Mouse (Mus musculus): Measurements from ENCODE around the gene Gm9. TPM values are rescaled to one million over a fixed set of nuclear protein-coding genes. Genes with fewer than 3 reads are reported as not detected.
"Not testable (repeated sequence)": the region's sequence is repeated elsewhere in the genome, so short reads cannot be mapped to it uniquely, and the experiment has no call there.

The Gm9 gene
- polyA plus RNA-seq (2012; rRNA removed) = not detected in 2 replicates
- polyA plus RNA-seq (2014; fragmentation: Nextera tagmentation; extraction: Ambion mirVana) = not detected in 2 replicates

DNA sequence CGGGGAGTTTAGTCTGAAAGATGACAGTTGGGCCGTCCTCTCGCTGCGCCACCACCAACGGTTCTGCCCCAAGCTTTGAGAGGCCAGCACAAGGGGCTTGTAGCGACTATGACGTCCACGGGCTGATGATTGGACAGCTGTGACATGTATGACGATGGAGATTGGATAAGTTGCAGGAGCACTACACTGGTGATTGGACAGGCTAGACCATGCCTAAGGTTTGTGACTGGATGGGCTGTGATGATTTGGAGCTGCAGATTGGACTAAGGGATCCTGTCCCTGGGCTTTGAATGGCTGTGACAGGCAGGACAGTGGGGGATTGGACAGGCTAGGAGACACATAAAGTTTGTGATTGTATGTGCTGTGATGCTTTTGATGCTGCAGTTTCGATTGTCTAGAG is at the start of gene Gm9:
TSS of gene Gm9 (minus strand) at position 101 of the 400 bp plus-strand sequence.
- no peak for DNase-seq (ENCODE audit: low read depth in 3 of 3, low spot score in 3 of 3)
- no peak within 1 kb of the TSS for H3K9ac ChIP-seq (replicated peaks)
- no peak for TF ChIP-seq EP300 (IDR thresholded peaks at IDR 0.05; ENCODE audit: low read depth)
- no peak for TF ChIP-seq CTCF (IDR thresholded peaks at IDR 0.05; ENCODE audit: low read depth)
- H3K4me3 ChIP-seq (ENCODE audit: insufficient read depth in 1 of 2, low read depth in 2 of 2, low read length in 2 of 2) = no peak within 1 kb of the TSS
- 75% methylated on average over 10 of the region's 10 CpGs for WGBS (ENCODE audit: insufficient replicate concordance)
- no peak within 1 kb of the TSS for H3K4me2 ChIP-seq (ENCODE audit: low read depth)
- no peaks in the 10 kb centered on the region for H3K4me1 ChIP-seq (replicated peaks; ENCODE audit: control insufficient read depth in 2 of 2, insufficient read depth in 2 of 2, low read length in 1 of 2)
- no peaks in the 10 kb centered on the region for H3K9me3 ChIP-seq (ENCODE audit: control insufficient read depth, low read length)
- no peaks in the 10 kb centered on the region for H3K36me3 ChIP-seq (replicated peaks; ENCODE audit: control insufficient read depth, insufficient read depth, low read depth)
- ATAC-seq (ENCODE audit: insufficient read depth) = no peak
- no peak within 1 kb of the TSS for H3K27ac ChIP-seq
- H3K27me3 ChIP-seq (ENCODE audit: control insufficient read depth, insufficient read depth, low read length) = no peaks in the 10 kb centered on the region

DNA sequence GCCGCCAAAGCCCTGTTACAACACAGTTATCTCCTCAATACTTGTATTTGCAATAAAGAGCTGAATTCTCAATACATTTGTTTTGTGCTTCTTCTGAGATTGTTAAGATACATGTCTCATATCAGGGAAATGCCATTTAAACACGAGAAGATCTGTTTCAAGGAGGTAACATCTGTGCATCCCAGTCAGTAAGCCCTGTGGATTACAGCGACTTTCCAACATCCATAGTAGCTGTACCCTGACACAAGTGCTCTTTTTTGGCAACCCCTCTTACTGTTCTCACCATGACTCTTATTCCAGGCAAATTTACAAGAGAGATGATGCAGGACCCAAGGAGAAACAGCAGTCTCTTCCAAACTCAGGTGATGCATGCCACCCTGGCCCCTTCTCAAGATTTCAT is 38.8 kb upstream of the Gm9 start, which contains the start of gene Rhox3a:
TSS of gene Rhox3a (plus strand) at position 301 of the 400 bp plus-strand sequence.
- ATAC-seq (ENCODE audit: insufficient read depth); H3K9ac ChIP-seq (replicated peaks); H3K27ac ChIP-seq; H3K4me2 ChIP-seq (ENCODE audit: low read depth); H3K36me3 ChIP-seq (replicated peaks; ENCODE audit: control insufficient read depth, insufficient read depth, low read depth); H3K9me3 ChIP-seq (ENCODE audit: control insufficient read depth, low read length); H3K4me1 ChIP-seq (replicated peaks; ENCODE audit: control insufficient read depth in 2 of 2, insufficient read depth in 2 of 2, low read length in 1 of 2); H3K27me3 ChIP-seq (ENCODE audit: control insufficient read depth, insufficient read depth, low read length); DNase-seq (ENCODE audit: low read depth in 3 of 3, low spot score in 3 of 3); H3K4me3 ChIP-seq (ENCODE audit: insufficient read depth in 1 of 2, low read depth in 2 of 2, low read length in 2 of 2): not testable (repeated sequence)
- WGBS (ENCODE audit: insufficient replicate concordance) = 56% methylated on average over 1 of the region's 3 CpGs

DNA sequence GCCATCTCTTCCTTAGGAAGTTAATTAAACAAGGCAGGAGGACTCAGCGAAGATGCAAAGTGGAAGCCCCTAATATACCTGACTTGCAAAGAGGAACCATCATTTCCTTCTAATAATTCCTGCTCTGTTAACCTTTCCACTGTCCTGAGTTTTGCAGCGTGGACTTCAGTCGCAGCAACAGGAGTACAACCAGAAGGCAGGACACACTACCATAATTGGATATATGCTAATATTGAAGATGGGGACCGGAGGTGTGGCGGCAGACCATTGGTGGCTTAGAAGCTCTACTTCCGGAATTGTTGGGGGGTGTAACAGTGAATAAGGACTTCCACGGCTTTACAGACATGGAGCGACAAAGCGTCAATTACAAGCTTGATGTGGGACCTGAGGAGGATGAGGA is 33.8 kb upstream of the Gm9 start, which contains the start of gene Rhox2a:
TSS of gene Rhox2a (plus strand) at position 301 of the 400 bp plus-strand sequence.
- H3K9ac ChIP-seq (replicated peaks); H3K36me3 ChIP-seq (replicated peaks; ENCODE audit: control insufficient read depth, insufficient read depth, low read depth); H3K27ac ChIP-seq; H3K4me2 ChIP-seq (ENCODE audit: low read depth); H3K4me1 ChIP-seq (replicated peaks; ENCODE audit: control insufficient read depth in 2 of 2, insufficient read depth in 2 of 2, low read length in 1 of 2); H3K27me3 ChIP-seq (ENCODE audit: control insufficient read depth, insufficient read depth, low read length); H3K4me3 ChIP-seq (ENCODE audit: insufficient read depth in 1 of 2, low read depth in 2 of 2, low read length in 2 of 2); ATAC-seq (ENCODE audit: insufficient read depth); DNase-seq (ENCODE audit: low read depth in 3 of 3, low spot score in 3 of 3); H3K9me3 ChIP-seq (ENCODE audit: control insufficient read depth, low read length): not testable (repeated sequence)
- WGBS (ENCODE audit: insufficient replicate concordance) = no CpG with 5 or more reads among the region's 9 CpGs

DNA sequence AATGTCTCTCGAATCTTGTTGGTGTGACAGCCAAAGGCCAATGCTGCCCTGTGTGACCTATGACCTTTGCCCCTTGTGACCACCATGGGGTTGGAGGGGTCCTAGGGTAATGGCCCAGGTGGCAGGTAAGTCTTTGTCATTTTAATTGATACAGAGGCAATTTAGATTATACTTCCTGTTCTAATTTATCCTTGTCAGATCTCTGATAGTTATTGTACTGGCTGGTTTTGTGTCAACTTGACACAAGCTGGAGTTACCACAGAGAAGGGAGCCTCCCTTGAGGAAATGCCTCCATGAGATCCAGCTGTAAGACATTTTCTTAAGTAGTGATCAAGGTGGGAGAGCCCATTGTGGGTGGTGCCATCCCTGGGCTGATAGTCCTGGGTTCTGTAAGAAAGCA is 11.3 kb upstream of the Gm9 start, which contains the start of gene Rhox1:
TSS of gene Rhox1 (minus strand) at position 101 of the 400 bp plus-strand sequence.
- H3K4me2 ChIP-seq (ENCODE audit: low read depth); H3K27me3 ChIP-seq (ENCODE audit: control insufficient read depth, insufficient read depth, low read length); H3K9ac ChIP-seq (replicated peaks); ATAC-seq (ENCODE audit: insufficient read depth); H3K4me1 ChIP-seq (replicated peaks; ENCODE audit: control insufficient read depth in 2 of 2, insufficient read depth in 2 of 2, low read length in 1 of 2); DNase-seq (ENCODE audit: low read depth in 3 of 3, low spot score in 3 of 3); H3K27ac ChIP-seq; H3K4me3 ChIP-seq (ENCODE audit: insufficient read depth in 1 of 2, low read depth in 2 of 2, low read length in 2 of 2); H3K9me3 ChIP-seq (ENCODE audit: control insufficient read depth, low read length); H3K36me3 ChIP-seq (replicated peaks; ENCODE audit: control insufficient read depth, insufficient read depth, low read depth): not testable (repeated sequence)
- WGBS (ENCODE audit: insufficient replicate concordance) = 48% methylated on average over 1 of the region's 1 CpGs

DNA sequence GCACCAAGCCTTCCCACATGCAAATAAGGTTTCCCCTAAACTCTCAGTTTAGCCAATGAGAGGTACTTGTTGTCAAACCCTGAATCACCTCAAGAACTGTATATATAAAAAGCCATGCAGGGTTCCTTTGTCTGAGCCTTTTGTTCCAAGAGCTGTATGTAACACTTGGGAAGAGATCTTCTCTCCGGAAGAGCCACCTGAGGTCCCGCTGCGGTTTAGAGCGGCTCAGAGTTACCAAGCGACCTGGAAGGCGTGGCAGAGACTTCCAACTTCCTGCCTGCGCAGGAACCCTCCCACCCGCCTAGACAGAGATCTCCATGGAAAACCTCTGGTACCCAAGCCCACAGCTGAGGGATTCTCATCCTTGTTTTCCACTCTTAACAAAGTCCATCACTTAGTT is 12.2 kb downstream of the Gm9 start:
- no peak for DNase-seq (ENCODE audit: low read depth in 3 of 3, low spot score in 3 of 3)
- no peak overlapping the region for H3K4me3 ChIP-seq (ENCODE audit: insufficient read depth in 1 of 2, low read depth in 2 of 2, low read length in 2 of 2)
- no peak for ATAC-seq (ENCODE audit: insufficient read depth)
- H3K9ac ChIP-seq (replicated peaks) = no peak overlapping the region
- H3K27ac ChIP-seq = no peak overlapping the region
- H3K4me2 ChIP-seq (ENCODE audit: low read depth) = no peak overlapping the region
- H3K9me3 ChIP-seq (ENCODE audit: control insufficient read depth, low read length) = no peaks in the 10 kb centered on the region
- no peaks in the 10 kb centered on the region for H3K4me1 ChIP-seq (replicated peaks; ENCODE audit: control insufficient read depth in 2 of 2, insufficient read depth in 2 of 2, low read length in 1 of 2)
- H3K27me3 ChIP-seq (ENCODE audit: control insufficient read depth, insufficient read depth, low read length) = no peaks in the 10 kb centered on the region
- H3K36me3 ChIP-seq (replicated peaks; ENCODE audit: control insufficient read depth, insufficient read depth, low read depth) = no peaks in the 10 kb centered on the region
- WGBS (ENCODE audit: insufficient replicate concordance) = 37% methylated on average over 8 of the region's 8 CpGs
- TF ChIP-seq CTCF (IDR thresholded peaks at IDR 0.05; ENCODE audit: low read depth) (no peak), EP300 (IDR thresholded peaks at IDR 0.05; ENCODE audit: low read depth) (no peak)
